Mouse (Mus musculus): ENCODE measurements around the gene Fam118b.

The Fam118b gene

DNA sequence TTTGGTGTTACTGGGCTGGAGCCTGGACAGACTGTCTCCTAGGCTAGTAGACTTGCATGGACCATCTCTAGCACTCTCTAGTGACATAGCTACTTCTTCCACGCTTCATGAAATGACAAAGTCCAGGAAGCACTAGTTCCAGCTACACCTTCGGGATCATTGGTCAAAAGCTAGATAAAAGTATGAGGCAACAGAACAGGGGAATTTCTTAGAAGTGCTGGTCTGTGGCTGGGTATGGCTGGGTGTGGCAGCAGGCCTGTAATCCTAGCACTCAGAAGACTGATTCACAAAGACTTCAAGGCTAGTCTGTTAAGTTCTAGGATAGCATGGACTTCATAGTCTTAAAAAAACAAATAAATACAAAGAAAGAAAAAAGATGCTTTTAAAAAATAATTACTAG lies 4.2 kb downstream of the Fam118b start:
- no peak for DNase-seq

GRCm38 (mm10) chr9:35262418-35262817 lies 5.2 kb downstream of the Fam118b start:
- no peak for DNase-seq

GRCm38 (mm10) chr9:35257365-35257764 lies 10.2 kb downstream of the Fam118b start:
- no peak for DNase-seq

DNA sequence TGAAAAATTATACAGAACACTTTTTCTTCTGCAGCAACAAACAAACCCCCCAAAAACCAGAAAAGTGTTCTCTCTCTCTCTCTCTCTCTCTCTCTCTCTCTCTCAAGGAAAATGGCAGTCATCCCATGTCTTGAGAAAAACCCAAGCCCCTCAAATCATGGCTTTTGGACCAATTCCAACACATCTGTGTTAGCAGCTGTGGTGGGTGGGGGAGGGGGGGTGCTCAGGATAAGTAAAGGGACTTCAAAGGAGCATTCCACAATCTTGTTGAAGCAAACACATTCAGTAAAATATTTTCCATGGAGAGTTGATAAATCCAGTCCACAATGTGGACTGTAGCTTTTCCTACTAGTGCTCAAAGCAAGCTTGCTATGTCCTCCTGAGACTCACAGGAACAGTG lies 18.1 kb downstream of the Fam118b start:
- DNase-seq: no peak

- DNase-seq: no peak
These were observed 20.2 kb downstream of the Fam118b start for GRCm38 (mm10) chr9:35247405-35247804.

GRCm38 (mm10) chr9:35239734-35240133 lies 27.9 kb downstream of the Fam118b start:
- DNase-seq: no peak

DNA sequence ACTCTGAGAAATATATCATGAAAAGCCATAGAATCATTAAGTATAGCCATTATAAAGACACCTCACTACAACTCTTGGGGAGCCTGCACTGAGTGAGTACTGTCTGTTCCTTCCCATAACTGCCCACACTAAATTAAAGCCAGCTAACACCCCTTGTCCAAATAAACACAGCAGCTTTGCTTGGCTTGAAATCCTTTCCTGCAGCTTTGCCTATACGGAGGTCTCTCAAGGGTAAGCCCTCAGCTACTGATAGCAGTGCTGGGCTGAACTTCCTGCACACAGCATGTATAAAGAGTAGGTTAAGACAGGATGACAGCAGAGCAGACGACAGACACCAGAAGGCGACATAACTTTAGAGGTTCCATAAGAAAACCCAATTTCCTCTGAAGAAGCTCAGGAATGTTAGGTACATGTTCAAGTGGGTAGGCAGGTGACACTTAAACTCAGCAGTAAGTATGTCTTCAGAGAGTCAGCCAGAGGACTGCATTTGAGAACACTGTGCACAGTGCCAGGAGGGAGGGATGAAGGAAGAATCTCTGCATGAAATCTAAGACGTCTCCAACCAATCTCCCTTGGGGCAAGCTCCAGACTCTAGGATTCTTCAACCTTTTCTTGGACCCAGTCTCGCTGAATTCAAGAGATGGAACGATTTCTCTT lies 28.6 kb downstream of the Fam118b start:
- DNase-seq: no peak

- DNase-seq: no peak
These were observed 29.2 kb downstream of the Fam118b start for GRCm38 (mm10) chr9:35238371-35238770.

DNA sequence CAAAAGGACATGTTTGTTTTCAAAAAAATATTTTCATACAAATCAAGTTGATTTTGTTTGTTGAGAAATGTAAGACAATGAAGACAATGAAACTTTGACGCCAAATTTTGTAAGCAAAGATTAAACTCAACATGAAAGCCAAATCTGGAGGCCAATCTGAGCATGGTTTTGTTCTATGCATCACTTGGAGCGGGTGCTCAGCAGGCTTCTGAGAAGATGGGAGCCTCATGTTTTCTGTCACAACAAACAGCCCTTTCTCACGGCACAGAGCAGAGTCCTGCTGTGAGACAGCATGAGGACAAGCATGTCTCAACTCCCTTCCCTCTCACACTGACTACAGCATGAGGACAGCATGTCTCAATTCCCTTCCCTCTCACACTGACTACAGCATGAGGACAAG lies 31.6 kb downstream of the Fam118b start:
- no peak for DNase-seq

GRCm38 (mm10) chr9:35228671-35229070 lies 38.9 kb downstream of the Fam118b start:
- no peak for DNase-seq

DNA sequence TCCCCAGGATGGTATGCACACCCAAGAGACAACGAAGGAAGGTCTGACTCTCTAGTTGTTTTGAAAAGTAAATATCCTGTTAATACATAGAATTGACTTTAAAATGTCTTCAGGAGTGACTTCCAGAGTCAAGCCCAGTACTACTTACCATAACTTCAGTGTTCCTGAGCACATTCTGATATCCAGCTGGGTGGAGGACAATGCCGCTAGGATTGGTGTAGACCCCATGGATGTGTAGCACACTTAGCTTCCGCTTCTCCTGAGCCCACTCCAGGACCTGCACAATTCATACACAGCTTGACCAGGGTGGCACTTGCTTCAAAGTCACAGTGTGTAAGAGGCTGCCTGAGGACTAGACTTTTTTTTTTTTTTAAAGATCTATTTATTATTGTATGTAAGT lies 44.1 kb downstream of the Fam118b start:
- no peak for DNase-seq

DNA sequence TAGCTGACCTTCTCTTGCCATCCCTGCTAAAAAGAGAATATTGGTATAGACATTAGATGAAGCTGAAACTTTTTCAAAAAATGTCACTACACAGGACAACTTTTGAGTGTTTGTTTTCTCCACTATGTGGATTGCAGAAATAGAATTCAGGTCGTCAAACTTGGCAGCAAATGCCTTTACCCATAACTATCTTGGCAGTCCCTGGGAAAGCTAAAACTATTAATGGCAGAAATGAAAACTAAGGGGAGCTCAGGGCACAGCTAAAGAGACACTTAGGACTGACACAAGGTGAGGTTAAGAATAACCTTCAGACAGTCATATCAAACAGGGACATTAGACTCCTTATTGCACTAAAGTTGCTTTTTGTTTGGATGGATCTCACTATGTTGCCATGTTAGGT lies 49.6 kb downstream of the Fam118b start:
- DNase-seq: no peak

DNA sequence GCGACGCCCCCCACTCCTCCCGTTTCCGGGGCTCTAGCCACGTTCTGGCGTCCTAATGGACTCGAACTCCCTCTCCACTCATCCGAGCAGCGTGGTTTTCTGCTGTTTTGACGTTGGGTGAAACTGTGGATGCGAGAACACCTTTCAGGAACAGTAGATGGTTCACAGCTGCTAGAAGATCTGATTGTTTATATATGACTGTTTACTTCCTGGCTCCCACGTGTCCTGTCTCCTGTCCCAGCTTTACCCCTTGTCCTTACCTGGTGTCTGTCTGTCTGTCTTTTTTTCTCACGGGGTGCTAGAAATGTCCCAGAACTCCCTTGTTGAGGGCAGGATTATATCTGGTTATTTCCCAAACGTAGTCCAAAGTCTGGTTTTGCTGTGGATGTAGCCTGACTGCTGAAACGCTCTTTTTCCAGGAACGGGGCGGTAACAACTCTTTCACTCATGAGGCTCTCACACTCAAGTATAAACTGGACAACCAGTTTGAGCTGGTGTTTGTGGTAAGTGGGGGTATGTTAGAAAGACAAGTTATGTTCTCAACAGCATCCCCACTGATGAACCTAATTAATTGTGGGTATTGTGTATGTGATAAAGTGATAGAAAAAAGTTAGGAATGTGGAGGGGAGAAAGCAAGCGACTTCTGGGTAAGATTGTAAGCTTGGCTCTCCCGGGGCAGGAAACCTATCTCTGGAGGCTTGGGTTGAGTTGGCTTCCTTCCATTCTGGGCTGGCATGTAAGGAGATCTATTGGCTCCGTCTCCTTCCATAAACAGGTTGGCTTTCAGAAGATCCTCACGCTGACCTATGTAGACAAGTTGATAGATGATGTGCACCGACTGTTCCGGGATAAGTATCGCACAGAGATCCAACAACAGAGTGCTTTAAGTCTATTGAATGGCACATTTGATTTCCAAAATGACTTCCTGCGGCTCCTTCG lies 55.8 kb downstream of the Fam118b start:
- DNase-seq: no peak

DNA sequence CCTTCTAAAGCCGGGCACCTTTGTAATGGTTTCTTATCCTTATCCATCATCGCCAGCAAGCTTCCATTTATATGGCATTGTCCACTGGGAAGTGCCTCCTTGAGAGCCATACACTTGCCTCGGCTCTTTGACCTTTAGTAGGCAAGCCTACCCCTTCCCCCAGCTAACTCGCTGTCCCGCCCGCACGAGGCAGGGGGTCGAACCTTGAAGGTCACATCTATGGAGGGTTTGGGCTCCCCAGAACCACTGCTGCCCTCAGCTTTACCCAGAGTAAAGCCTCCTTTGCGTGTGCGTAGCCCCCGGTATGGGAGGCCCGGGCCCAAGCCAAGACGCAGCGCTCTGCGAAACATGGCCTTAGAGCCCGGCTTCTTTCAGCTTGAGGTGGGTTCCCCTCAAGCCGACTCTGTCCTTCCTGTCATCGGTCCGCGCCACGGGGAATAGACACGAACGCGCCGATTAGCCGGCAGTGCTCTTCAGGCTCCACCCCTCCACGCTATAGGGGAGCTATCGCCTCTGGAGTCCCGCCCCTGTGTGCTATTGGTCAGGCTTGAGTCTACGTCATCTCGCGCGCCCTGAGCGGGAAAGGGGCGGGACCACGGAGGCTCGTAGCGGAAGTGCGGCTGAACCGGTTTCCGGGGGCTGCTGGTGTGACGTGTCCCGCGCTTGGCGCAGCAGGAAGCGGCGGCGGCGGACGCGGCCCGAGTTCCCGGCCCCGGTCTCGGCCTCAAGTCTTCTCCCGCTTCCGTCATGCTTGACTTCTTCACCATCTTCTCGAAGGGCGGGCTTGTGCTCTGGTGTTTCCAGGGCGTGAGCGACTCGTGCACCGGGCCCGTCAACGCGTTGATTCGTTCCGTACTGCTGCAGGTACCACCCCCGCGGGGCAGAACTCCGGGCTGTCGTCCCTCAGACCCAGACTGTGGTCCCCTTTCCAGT lies 56.8 kb downstream of the Fam118b start, which contains the start of gene Foxred1:
Gene Foxred1 (minus strand): TSS at position 514 of the 933 bp plus-strand sequence.
- peak; percentile 98 to 99 for DNase-seq

- DNase-seq: peak in 1 of 2 experiments; percentile 25
These were observed 63.2 kb downstream of the Fam118b start for GRCm38 (mm10) chr9:35204421-35204820.

GRCm38 (mm10) chr9:35203536-35203935 lies 64.1 kb downstream of the Fam118b start:
- no peak for DNase-seq

GRCm38 (mm10) chr9:35200529-35201060 lies 67.0 kb downstream of the Fam118b start:
- DNase-seq: no peak

- DNase-seq: peak; percentile 88 to 91
These were observed 67.7 kb downstream of the Fam118b start, which contains the start of the genes Srpr and Tirap for GRCm38 (mm10) chr9:35199772-35200471. Gene Srpr, plus strand, starts transcription at chr9:35200175. Gene Tirap, minus strand, starts transcription at chr9:35200291.

DNA sequence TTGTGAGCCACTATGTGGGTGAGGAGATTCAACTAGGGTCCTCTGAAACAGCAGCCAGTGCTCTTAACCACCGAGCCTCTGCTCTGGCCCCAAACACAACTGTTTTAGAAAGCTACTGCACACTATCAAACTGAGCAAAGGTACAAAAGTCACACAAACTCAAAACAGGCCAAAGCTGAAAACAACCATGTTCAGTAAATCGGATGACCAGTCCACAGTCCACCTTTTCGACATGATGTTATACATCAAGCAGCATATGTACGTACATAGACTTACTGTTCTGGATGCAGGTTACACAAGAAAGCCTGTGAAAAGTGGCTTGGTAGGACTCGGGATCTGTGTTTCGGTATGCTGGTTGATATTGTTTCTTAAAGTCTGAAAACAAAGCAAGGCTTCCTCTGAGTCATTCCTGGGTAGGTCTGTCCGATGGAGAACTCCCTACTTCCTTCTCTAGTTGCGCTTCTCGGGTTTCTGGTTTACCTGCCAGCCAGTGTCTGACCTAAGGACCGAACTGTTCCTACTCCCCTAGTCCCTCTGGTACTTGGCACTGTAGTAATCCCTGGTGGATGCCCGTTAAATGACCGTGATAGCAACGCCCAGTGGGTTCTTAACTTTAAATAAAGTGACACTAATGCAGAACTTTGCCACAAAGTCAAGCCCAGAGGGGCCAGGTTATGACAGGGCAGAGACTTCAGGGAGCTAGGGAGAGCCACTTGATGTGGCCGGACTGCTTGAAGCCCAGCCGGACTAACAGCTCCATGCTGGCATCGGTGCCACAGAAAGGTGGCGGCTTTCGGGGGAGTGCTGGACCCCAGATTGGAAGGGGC lies 68.4 kb downstream of the Fam118b start:
- DNase-seq: no peak

DNA sequence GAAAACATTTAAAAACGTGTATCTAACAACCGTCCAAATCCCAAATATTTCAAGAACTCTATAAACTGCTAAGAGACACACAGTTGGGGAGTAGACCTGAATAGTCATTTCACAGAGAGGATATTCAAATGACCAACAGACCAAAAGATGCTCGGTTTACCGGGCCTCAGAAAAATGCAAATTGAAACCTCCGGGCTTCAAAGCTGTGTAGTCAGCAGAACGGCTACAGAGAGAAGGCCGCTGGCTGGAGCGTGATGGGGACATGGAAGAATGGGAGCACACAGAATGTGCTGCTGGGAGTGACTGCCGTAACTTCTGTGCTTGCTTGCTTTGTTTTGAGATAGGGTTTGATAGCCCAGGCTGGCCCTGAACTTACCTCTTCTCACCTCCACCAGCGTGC lies 69.3 kb downstream of the Fam118b start:
- no peak for DNase-seq

- DNase-seq: no peak
These were observed 70.0 kb downstream of the Fam118b start for GRCm38 (mm10) chr9:35197625-35198024.

All from cerebellum, postnatal 36 days (tissue).